Mouse (Mus musculus) ES-Bruce4 (cell line): Measurements from ENCODE around the gene Ndufa11.

ENCODE experiments used
- CTCF ChIP-seq: IDR thresholded peaks from one replicate; pipeline ENCODE4 v1.8.1; 2011; ENCODE audit warnings: low read depth, low read length
- POLR2A ChIP-seq: IDR thresholded peaks from one replicate; pipeline ENCODE4 v1.8.1; 2011; ENCODE audit warnings: low read length; ENCODE audit not compliant: insufficient read depth

DNA sequence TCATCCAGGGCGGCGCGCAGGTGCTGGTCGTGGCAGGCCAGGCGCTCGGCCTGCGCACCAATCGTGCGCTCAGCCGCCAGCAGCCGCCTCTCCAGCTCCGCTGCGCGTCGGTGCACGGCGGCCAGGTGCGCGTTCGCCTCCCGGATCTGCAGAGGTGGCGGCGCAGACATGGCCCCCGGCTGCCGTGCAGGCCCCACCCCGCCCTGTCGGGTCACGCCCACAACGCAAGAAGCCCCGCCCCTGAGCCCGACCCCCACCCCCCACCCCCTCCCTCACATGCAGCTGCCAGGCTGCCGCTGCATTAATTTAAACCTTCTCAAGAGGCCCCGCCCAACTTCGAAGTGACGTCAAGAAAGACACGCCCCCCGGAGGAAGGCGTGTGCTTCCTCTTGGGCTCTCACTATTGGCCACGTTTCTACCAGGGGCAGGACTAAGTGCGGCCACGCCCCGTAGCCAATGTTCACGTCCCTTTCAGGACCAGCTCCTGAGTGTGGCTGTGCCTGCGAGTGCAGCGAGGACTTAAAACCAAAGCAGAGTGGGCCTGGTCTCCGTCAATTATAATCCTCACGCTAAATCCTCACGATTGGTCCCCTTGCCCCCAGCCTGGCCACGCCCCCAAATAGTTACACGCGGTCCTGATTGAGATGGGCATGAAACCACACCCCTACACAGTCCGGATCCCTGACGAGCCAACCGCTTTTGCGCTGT, 758 bp upstream of the Ndufa11 start:
- TF ChIP-seq CTCF, result no peak
- TF ChIP-seq POLR2A, result no peak
